Mouse (Mus musculus) spleen, postnatal 4 days (tissue): ENCODE measurements around the gene Scnn1b.

Source experiments
- DNase-seq, 2 experiments: peaks; one replicate each; pipeline ENCODE4 v3.0.0; 2022; ENCODE audit warnings: low spot score in 2 of 2

Scnn1b gene

GRCm38 (mm10) chr7:121913944-121914343 lies 49.1 kb downstream of the Scnn1b start:
- no peak for DNase-seq

- DNase-seq = no peak
Measured at GRCm38 (mm10) chr7:121924361-121924760, 59.5 kb downstream of the Scnn1b start.

- no peak for DNase-seq
Measured at GRCm38 (mm10) chr7:121927882-121928281, 63.0 kb downstream of the Scnn1b start.

- no peak for DNase-seq
Measured at GRCm38 (mm10) chr7:121931246-121931645, 66.4 kb downstream of the Scnn1b start.

- no peak for DNase-seq
Measured at GRCm38 (mm10) chr7:121933675-121934074, 68.8 kb downstream of the Scnn1b start.

GRCm38 (mm10) chr7:121934346-121934745 lies 69.5 kb downstream of the Scnn1b start:
- no peak for DNase-seq

- DNase-seq = no peak
Measured at GRCm38 (mm10) chr7:121935906-121936794, 71.3 kb downstream of the Scnn1b start.

- DNase-seq = no peak
Measured at GRCm38 (mm10) chr7:121936861-121937630, 72.2 kb downstream of the Scnn1b start.

- no peak for DNase-seq
Measured at GRCm38 (mm10) chr7:121938124-121938891, 73.5 kb downstream of the Scnn1b start.

- DNase-seq = no peak
Measured at GRCm38 (mm10) chr7:121939244-121939643, 74.4 kb downstream of the Scnn1b start.

- no peak for DNase-seq
Measured at GRCm38 (mm10) chr7:121939729-121940128, 74.9 kb downstream of the Scnn1b start.

- DNase-seq = no peak
Measured at GRCm38 (mm10) chr7:121941016-121941415, 76.2 kb downstream of the Scnn1b start.

GRCm38 (mm10) chr7:121941640-121942039 lies 76.8 kb downstream of the Scnn1b start:
- no peak for DNase-seq

GRCm38 (mm10) chr7:121942371-121942770 lies 77.5 kb downstream of the Scnn1b start:
- no peak for DNase-seq

- no peak for DNase-seq
Measured at GRCm38 (mm10) chr7:121946196-121946595, 81.4 kb downstream of the Scnn1b start.

- no peak for DNase-seq
Measured at GRCm38 (mm10) chr7:121947513-121947912, 82.7 kb downstream of the Scnn1b start.

GRCm38 (mm10) chr7:121954891-121955669 lies 90.2 kb downstream of the Scnn1b start:
- no peak for DNase-seq

GRCm38 (mm10) chr7:121955802-121956201 lies 91.0 kb downstream of the Scnn1b start:
- DNase-seq = no peak

GRCm38 (mm10) chr7:121961913-121962570 lies 97.2 kb downstream of the Scnn1b start:
- DNase-seq = no peak

GRCm38 (mm10) chr7:121962571-121962959 lies 97.7 kb downstream of the Scnn1b start:
- DNase-seq = no peak
